Mouse (Mus musculus) macrophage (primary cell): ENCODE data around the gene Cldn3. TPM values are rescaled to one million over a fixed set of nuclear protein-coding genes. Genes with fewer than 3 reads are reported as not detected.

Source experiments
- H3K27ac ChIP-seq: fragments of 350-480 bp; formaldehyde crosslinking; 2 replicates; pipeline ENCODE4 v1.9.0; 2021
- H3K36me3 ChIP-seq: fragments of 350-480 bp; formaldehyde crosslinking; 2 replicates; pipeline ENCODE4 v1.9.0; 2021; ENCODE audit errors: inconsistent target
- H3K4me3 ChIP-seq: fragments of 350-480 bp; formaldehyde crosslinking; 2 replicates; pipeline ENCODE4 v1.9.0; 2021; ENCODE audit errors: inconsistent target
- H3K79me2 ChIP-seq: fragments of 350-480 bp; formaldehyde crosslinking; 2 replicates; pipeline ENCODE4 v1.9.0; 2021; ENCODE audit errors: inconsistent target
- WGBS: methylation state at CpG from one replicate; pipeline ENCODE4 v1.1.7; 2026; ENCODE audit warnings: inconsistent platforms; ENCODE audit not compliant: missing documents; 5-methylcytosine and 5-hydroxymethylcytosine counted together
- polyA plus RNA-seq: library from polyadenylated mRNA; stranded (reverse); fragments of 250-400 nt; gene quantifications from 3 replicates; pipeline ENCODE4 v1.2.4, GENCODE M21; 2018; ENCODE audit warnings: inconsistent platforms

The Cldn3 gene
- polyA plus RNA-seq, 1 experiment from 2014 or later: not detected

DNA sequence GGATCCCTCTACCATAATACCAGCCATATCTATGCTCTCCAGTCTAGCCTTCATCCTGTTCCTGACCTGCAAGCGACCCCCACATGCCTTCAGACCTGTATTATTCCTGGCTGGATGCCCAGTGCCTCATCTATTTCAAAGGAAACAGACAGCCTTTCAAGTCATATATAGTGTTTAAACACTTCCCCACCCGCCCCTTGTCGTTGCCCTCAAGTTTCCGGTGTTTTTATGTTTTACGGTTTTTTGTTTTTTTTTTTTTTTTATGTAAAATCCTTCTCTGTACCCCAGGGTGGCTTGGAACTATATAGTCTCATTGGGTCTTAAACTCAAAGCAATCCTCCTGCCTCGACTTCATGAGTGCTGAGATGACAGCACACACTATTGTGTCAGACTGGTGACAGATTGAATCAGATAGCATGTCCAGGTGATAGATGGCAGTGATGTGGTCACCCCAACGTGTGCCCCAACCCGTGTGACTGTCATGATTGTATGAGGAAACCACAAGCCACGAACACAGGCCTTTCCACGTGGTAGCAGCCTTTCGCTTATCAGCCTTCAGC is 38.7 kb downstream of the Cldn3 start:
- H3K36me3 ChIP-seq: no peaks in the 10 kb centered on the region
- 17% methylated on average over 11 of the region's 11 CpGs for WGBS
- no peak overlapping the region for H3K4me3 ChIP-seq

DNA sequence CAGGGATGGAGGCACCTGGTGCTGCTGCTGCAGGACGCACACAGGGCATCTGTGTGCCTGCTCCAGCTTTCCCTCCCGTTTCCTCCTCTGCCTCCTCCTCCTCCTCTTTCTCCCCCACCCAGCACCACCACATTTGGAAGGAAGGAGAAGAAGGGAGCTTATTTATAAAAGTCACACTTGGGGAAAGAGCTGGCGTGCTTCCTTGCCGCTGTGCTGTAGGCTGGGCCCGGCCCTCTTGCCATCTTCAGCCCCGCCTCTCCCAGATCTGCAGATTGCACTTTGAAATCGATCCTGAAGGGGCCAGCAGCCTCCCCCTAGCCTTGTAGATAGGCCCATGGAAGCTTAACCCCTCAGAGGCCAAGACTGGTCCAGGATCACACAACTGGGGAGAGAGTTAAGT is 39.9 kb downstream of the Cldn3 start:
- Histone ChIP-seq H3K36me3 (no peaks in the 10 kb centered on the region), H3K27ac (no peak overlapping the region), H3K79me2 (no peaks in the 10 kb centered on the region), H3K4me3 (no peak overlapping the region)
- WGBS: 15% methylated on average over 7 of the region's 7 CpGs

More for the DNA sequence above, 38.7 kb downstream of the Cldn3 start:
- no peak overlapping the region for H3K27ac ChIP-seq
- H3K79me2 ChIP-seq: no peaks in the 10 kb centered on the region

DNA sequence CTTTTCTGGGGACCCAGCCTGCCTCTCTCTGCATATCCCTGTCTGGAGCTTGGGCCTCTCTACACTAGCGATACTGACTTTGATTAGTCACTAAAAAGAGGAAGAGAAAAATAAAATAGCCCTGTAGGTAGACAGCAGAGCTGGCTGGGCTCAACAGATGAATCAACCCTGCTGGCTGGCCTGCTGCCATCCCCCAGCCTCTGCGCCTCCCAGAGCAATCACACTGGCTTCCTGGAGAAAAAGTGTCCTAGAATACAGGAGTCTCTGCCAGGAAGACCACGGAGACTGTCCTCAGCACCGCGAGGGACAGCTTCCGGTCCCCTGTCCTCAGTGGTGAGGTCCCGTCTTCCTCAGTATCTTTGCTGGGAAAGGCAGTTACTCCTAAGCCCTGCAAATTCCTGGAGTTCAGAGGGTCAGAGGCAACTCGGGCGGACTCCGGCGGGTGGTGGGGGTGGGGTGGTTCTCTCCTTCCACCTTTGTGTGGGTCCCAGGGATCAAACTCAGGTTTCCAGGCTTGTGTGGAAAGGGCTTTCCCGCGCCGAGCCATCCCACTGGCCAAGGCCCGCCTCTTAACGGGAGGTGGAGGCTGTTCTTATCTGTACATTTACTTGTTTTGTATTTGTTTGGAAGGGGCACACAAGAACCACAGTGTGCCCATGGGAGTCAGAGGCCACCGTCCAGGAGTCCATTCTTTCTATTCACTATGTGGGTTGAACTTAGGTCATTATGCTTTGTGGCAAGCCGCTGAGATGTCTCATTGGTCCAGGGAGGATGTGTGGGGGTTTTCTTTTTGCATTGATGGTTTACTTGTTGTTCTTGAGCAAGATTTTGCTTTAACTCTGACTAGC is 43.2 kb downstream of the Cldn3 start:
- WGBS: 29% methylated on average over 17 of the region's 18 CpGs
- Histone ChIP-seq H3K79me2 (no peaks in the 10 kb centered on the region), H3K36me3 (no peaks in the 10 kb centered on the region), H3K4me3 (no peak overlapping the region), H3K27ac (no peak overlapping the region)

DNA sequence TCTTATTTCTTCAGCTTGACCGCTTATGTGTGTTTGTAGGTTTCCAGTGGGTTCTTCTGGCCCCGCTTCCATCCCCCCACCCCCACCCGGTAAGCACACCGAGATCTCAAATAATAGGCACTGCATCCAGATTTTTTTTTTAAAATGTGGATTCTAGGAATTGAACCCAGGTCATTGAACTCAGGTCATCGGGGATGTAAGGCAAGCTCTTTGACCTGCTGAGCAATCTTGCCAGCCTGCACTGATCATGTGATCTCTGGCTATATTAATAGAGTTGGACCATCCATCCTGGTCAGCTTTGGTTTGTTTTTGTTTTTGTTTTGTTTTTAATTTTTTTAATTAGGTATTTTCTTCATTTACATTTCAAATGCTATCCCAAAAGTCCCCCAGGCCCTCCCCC is 46.6 kb downstream of the Cldn3 start:
- no peak overlapping the region for H3K27ac ChIP-seq
- 91% methylated on average over 5 of the region's 5 CpGs for WGBS
- no peak overlapping the region for H3K4me3 ChIP-seq
- no peaks in the 10 kb centered on the region for H3K79me2 ChIP-seq
- H3K36me3 ChIP-seq: no peaks in the 10 kb centered on the region

DNA sequence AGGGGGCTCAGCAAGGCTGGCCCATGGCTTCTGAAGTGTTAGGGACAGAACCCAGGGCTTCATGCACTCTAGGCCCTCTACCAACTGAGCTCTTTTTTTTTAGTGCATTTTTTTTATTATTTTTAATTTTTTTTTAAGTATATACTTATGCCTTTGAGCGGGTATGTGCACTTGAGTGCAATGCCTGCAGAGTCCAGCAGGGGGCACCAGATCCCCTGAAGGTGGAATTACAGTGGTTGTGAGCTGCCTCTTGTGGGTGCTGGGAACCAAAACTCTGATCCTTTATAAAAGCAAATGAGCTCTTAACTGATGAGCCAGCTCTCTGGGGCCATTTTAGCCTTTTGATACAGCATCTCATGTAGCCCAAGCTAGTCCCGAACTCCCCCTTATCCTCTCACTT is 48.6 kb downstream of the Cldn3 start:
- Histone ChIP-seq H3K36me3 (no peaks in the 10 kb centered on the region), H3K4me3 (no peak overlapping the region), H3K27ac (no peak overlapping the region), H3K79me2 (no peaks in the 10 kb centered on the region)
- WGBS: 100% methylated on average over 2 of the region's 2 CpGs

DNA sequence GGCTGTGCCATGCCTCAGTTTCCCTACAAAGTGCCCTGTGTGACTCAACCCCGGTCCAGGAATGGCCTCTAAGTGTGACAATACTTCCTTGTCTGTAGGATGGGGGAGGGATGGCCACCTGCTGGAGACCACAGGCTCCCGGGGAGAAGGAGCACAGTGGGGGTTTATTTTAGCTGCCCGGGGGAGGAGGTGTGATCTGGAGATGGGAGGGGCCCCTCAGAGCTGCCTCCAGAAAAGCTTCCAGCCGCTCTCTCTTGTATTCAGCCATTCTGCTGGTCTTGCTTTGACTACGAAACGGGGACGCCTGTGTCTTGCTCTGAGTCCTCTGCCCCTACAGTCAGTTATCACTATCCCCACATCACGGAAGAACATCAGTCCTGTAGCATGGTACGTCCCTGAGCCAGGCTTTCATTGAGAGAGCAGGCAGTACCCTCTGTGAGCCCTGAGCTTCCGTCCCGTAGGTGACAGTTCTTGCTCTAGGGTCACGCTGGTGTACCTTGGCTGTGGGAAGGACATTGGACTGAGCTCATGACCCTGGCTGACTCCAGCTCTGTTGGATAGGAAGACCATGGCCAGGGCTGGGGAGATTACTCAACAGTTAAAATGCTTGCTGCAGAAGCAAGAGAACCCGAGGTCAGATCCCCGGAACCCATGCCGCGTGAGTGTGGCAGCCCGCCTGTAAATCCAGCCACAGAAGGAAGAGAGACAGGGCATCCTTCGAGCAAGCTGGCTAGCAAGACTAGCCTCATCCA is 49.8 kb downstream of the Cldn3 start:
- H3K79me2 ChIP-seq: no peaks in the 10 kb centered on the region
- no peaks in the 10 kb centered on the region for H3K36me3 ChIP-seq
- no peak overlapping the region for H3K4me3 ChIP-seq
- WGBS: 80% methylated on average over 18 of the region's 18 CpGs
- no peak overlapping the region for H3K27ac ChIP-seq

Other genes starting within 250 kb of the Cldn3 start
- not detected in 3 replicates for gene Eln, start 238.9 kb upstream of the Cldn3 start, polyA plus RNA-seq
- not detected in 3 replicates for gene Tmem270, start 79.5 kb upstream of the Cldn3 start, polyA plus RNA-seq
- gene Cldn13, start 70.7 kb upstream of the Cldn3 start, polyA plus RNA-seq: not detected in 3 replicates
- 1.6 to 3.7 TPM (median 2.0 TPM) in 3 replicates for gene Mettl27, start 53.8 kb upstream of the Cldn3 start, polyA plus RNA-seq
- not detected in 3 replicates for gene Cldn4, start 39.3 kb upstream of the Cldn3 start, polyA plus RNA-seq
- 9.5 to 22.6 TPM (median 12.8 TPM) in 3 replicates for gene Abhd11, start 22.9 kb downstream of the Cldn3 start, polyA plus RNA-seq
- 0.26 to 0.45 TPM (median 0.36 TPM) in 3 replicates for gene Stx1a, start 37.3 kb downstream of the Cldn3 start, polyA plus RNA-seq
- gene Dnajc30, start 78.0 kb downstream of the Cldn3 start, polyA plus RNA-seq: 15.8 to 18.7 TPM (median 18.1 TPM) in 3 replicates
- gene Bud23, start 78.7 kb downstream of the Cldn3 start, polyA plus RNA-seq: 26.6 to 49.6 TPM (median 28.5 TPM) in 3 replicates
- gene Vps37d, start 92.1 kb downstream of the Cldn3 start, polyA plus RNA-seq: 0.22 TPM in 1 of 3 replicates, not detected in the others
- gene Mlxipl, start 103.7 kb downstream of the Cldn3 start, polyA plus RNA-seq: not detected in 3 replicates
- 2.9 to 5.8 TPM (median 3.4 TPM) in 3 replicates for gene Tbl2, start 163.4 kb downstream of the Cldn3 start, polyA plus RNA-seq
- 42.0 to 57.3 TPM (median 42.9 TPM) in 3 replicates for gene Bcl7b, start 182.1 kb downstream of the Cldn3 start, polyA plus RNA-seq
- 46.1 to 52.8 TPM (median 52.5 TPM) in 3 replicates for gene Baz1b, start 201.1 kb downstream of the Cldn3 start, polyA plus RNA-seq